Mouse (Mus musculus): ENCODE measurements around the gene C1qtnf9. TPM values are rescaled to one million over a fixed set of nuclear protein-coding genes. Genes with fewer than 3 reads are reported as not detected.

C1qtnf9 gene
- total RNA-seq, 4 experiments from 2014 or later, result 0.19 to 0.37 (median 0.34) TPM; not detected in 1

DNA sequence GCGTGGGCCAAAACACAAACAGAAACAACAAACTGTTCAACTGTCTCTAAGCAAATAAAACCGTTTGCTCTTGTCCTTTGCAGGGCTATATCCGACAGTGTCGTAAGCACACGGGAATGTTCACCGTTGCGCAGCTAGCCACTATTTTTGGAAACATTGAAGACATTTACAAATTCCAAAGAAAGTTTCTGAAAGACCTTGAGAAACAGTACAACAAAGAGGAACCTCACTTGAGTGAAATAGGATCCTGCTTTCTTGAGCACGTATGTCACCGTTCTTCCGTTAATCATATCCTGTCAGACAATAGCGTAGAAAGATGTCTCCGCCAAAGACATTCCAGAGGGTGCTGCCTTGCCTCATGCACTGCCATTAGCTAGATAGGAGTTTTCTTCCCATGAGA lies 18.1 kb upstream of the C1qtnf9 start:
- DNase-seq (ENCODE audit: low spot score in 2 of 2), result no peak

DNA sequence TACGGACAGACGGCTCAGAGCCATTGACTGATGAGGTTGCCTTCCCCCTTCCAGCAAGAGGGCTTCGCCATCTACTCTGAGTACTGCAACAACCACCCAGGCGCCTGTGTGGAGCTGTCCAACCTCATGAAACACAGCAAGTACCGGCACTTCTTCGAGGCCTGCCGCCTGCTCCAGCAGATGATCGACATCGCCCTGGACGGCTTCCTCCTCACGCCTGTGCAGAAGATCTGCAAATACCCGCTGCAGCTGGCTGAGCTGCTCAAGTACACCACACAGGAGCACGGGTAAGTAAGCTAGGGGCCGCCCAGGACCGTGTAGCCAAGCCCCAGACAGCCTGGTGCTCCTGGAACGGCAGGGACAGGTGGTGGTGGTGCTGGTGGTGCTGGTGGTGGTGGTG lies 16.4 kb upstream of the C1qtnf9 start:
- DNase-seq (ENCODE audit: low spot score in 2 of 2), result no peak

DNA sequence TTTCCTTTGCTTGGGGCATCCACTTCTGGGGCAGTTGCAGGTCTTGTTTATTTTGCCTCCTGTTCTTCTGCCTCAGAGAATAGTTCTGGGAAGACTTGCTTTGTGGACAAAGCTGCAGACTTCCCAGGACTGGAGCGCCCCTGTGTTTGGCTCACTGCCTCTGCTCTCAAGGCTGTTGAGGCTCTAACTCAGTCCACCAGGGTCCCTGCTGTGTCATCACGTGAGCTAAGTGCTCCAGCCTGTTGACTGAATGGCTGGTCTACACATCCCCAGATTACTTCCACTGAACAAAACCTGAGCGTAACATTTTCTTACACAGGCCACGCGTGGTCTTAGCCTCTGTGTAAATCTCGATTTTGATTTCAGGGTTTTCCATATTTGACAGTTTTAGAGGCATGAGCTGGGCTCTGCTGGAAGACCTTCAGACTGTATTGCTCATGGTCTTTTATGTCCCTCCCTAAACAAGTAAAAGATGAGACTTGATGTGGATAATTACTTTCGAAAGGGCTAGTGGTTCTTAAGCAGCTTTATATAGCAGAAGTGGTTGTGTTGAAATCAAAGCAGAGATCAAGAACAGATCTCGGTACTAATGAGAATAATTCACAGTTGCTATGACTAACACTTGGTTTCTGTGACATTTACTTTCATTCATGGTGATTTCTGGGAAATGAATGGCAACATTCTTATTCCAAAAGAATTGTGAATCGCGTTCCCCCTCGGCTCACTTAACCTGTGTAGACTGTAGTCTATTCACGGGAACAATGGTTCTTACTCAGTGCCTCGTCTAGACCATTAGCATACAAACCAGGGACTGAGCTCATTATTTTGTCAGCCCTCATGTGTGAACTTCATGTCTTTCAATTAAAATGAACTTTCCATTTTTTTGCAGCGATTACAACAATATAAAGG lies 14.8 kb upstream of the C1qtnf9 start:
- DNase-seq (ENCODE audit: low spot score in 2 of 2), result no peak

DNA sequence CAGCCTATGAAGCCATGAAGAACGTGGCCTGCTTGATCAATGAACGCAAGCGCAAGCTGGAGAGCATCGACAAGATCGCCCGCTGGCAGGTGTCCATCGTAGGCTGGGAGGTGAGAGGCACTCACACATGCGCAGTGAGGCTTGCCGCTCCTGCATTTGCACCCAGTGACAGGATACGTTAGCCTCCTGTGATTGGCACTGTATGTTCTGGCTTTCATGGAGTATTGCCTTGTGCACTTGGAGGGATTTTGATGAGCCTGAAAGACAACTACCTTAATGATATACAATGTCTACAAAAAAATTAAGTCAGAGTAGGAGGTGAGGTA lies 14.2 kb upstream of the C1qtnf9 start:
- DNase-seq (ENCODE audit: low spot score in 2 of 2), result no peak

DNA sequence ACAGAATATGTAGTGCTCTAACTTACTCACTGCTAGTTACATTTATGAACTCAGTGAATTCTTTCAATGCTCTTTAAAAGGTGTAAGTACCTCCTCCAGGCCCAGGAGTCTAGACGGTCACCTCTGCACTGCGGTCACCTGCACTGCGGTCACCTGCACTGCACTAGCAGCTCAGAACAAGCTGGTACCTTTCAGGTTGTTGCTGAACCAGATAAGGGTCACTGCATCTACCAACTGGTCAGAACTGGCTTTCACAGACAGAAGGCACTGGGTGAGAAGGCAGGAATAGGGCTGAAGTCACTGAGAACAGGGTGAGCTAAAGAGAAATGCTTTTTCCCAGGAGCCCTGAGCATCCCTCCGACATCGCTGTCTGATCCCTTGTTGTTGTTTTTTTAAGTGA lies 13.3 kb upstream of the C1qtnf9 start:
- no peak for DNase-seq (ENCODE audit: low spot score in 2 of 2)

DNA sequence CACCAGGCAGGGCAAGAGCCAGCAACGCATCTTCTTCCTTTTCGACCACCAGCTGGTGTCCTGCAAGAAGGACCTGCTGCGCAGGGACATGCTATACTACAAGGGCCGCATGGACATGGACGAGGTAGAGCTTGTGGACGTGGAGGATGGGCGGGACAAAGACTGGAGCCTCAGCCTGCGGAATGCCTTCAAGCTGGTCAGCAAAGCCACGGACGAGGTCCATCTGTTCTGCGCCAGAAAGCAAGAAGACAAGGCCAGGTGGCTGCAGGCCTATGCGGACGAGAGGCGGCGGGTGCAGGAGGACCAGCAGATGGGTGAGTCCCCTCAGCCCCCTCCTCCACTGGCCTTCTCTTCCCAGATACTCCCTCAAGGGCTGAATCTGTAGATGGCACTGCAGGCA lies 11.7 kb upstream of the C1qtnf9 start:
- DNase-seq (ENCODE audit: low spot score in 2 of 2), result no peak

DNA sequence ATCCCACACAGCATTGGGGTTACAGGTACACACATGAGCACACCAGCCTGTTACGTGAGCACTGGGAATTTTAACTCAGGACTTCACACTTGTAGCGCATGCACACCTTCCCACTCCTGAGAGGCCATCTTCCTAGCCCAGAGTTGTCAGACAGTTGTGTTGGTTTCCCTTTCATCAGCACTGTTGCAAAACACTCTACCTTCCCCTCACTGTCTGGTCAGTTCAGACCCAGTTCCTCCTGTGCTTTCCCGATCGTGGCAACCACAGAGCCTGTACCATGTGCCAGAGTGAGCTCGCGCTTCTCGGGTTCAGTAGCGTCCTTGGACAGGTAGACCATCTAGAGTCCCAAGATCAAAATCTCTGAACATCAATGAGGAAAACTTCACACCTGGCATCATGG lies 10.7 kb upstream of the C1qtnf9 start:
- DNase-seq (ENCODE audit: low spot score in 2 of 2), result no peak

DNA sequence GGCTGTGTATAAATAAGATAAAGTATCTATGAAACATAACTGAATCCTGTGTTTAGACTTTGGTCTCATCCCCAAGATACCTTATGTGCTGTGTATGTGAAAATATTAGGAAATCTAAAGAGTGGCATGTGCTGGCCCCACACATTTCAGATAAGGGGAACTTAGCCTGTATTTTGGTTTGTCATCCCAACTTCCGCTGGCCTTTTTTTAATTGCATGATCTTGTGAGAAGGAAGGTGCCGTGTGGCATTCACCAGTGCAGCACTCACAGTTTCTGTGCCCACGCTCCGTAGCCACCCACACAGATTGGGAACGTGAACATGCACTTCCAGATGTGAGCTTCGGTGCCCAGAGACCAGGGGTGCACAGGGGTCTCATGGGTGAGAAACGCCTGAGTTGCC lies 10.2 kb upstream of the C1qtnf9 start:
- DNase-seq (ENCODE audit: low spot score in 2 of 2), result no peak

DNA sequence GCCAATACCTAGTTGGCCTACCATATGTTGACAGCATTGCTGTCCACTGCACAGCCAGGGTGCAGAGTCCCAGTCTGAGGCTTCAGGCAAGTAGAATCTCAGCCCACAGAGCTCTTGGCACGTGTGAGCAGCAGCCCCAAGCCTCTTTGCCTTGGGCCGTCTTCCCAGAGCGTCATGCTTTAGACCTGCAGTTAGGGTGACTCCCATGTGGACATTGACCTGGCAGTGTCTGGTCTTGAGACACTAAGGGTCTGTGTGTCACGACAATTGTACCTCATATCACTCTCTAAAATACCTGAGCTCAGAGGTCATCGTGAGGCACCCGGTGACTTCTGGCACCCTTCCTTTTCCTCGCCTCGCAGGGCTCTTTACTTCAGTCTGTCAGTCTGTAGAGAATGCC lies 8.8 kb upstream of the C1qtnf9 start:
- no peak for DNase-seq (ENCODE audit: low spot score in 2 of 2)

DNA sequence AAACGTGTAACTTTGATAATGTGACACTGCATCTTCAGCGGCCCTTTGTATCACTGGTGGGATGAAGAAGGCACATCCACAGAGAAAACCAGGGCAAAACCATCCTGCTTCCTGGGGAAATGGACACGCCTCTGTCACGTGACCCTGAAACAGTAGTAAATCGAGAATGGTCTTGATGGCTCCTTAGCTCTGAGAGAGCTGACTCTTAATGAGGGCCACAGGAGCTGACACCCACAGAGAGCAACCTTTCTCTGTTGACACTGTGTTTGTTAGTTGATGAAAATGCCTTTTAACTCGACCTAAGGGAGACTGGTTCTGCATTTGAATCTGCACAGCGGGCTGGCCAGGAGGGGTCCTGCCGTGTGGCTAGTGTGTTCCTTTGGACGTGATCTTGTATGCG lies 6.1 kb upstream of the C1qtnf9 start:
- DNase-seq (ENCODE audit: low spot score in 2 of 2), result no peak

DNA sequence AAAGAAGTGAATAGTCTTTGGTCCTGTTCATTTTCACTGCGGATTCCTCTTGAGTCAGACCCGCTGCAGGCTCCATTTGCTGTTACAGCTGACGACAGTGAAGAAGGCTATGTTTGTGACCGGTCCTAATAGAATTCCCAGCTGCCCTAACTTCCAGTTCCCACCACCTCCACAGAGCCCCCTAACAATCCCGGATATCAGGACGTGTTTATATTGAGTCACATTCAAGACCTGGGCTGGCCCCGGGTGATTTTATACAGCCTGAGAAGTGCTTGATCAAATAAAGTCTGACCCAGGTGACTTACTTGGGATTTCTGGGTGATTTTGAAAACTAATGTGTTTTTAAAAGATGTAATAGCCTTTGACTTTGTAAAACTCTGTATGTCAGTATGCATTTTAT lies 5.2 kb upstream of the C1qtnf9 start:
- DNase-seq (ENCODE audit: low spot score in 2 of 2), result no peak

DNA sequence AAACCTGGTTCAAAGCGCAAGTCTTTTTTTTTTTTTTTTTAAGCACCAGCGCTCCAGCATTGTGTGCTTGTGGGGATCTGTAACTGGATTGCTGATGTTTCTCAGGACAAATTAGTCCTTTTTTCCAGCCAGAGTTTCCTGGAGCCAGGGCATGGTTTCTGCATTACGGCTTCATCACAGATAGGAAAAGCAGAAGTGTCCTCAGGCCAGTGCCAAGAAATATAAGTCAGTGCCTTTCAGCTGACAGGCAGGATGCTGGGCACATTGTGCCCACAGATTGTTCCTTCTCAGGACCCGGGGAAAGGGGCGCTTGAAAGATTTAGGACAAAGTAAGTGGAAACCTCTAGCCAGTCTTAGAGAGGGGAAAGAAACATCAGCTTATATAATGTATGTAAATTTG lies 4.2 kb upstream of the C1qtnf9 start:
- DNase-seq (ENCODE audit: low spot score in 2 of 2), result no peak

DNA sequence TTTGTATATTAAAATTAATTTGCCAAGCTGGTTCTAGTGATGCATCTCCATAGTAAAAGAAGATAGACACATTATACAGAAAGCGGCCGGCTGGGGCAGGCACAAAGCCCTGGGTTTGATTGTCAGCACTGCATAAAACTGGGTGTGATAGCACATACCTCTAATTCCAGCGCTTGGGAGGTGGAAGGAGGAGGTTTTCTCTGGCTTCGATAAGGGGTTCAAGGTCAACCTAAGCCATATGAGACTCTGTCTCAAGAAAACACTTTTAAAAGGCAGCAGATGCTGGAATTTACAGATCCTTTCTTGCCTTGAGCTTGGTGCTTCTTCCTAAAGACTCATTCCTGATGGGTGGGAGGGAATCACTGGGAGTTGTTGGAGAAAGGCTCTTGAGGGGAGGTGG lies 3.4 kb upstream of the C1qtnf9 start:
- no peak for DNase-seq (ENCODE audit: low spot score in 2 of 2)

DNA sequence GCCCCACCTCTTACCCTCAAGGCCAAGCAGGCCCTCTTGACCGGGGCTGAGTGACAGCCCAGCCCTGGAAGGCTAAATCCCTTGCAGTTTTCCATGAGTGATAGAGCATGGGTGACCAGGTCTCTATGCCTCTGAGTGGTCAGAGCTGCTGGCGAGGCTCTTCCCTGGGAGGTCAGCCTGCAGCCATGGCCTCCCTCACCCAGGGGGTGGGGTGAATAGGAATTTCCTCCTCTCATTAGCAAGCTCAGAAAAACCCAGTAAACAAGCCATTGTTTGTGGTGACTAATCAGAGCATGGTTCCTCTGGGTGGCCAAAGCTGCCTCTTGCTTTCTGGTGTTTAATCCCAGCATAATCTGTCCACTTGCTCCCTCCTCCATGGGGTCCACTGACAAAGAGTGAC lies 2.9 kb upstream of the C1qtnf9 start:
- DNase-seq (ENCODE audit: low spot score in 2 of 2), result no peak

DNA sequence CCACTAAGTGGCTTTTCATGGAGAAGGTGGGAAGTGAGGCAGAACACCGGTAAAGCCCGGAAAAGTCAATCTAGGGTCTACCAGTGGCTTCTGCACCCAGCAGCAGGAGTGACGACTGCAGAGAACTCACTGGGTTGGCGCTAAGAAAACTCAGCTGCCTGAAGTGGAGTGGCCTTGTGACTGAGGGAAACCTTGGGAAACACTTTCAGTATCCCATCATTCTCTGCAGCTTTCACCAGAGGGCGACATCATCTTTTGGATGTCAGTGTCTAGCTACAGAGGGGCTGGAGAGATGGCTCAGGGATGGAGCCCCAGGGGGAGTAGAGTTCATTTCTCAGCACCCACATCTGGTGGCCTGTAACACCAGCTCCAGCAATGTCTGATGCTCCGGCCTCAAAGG lies 1.4 kb downstream of the C1qtnf9 start:
- no peak for DNase-seq (ENCODE audit: low spot score in 2 of 2)

DNA sequence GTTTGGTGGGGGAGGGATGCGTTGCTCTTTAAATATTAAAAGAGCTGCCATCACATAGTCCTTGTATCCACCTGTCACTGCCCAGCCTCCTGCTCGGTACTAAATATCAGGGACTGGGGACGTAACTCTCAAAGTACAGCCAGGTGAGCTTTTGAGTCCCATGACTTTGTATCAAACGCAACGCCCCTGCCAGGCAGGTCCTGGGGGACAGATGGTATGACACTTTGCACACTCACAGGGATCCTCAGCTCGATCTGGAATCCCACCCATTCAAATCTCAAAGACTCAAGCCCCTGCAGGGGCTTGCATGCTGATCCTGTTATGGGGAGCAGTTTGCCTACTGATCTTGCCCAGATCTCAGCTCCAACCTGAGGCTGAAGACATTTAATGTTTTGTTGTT lies 2.7 kb downstream of the C1qtnf9 start:
- no peak for DNase-seq (ENCODE audit: low spot score in 2 of 2)

DNA sequence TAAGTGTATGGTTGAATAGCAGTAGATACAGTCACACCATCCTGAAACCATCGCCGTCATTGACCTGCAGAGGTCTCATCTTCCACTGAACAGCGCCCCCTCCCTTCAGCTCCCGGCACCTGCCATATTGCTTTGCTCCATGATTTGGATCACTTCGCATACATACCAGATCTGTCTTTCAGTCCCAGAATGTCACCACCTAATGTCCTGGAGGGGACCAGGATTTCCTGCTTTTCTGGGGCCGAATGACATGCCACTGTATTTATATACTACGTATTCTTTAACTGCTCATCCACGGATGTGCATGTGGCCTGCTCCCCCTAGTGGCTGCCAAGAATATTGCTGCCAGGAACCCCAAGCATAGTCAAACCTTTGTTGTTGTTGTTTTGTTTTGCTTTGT lies 3.1 kb downstream of the C1qtnf9 start:
- peak; percentile 37 to 77 for DNase-seq (ENCODE audit: low spot score in 2 of 2)

DNA sequence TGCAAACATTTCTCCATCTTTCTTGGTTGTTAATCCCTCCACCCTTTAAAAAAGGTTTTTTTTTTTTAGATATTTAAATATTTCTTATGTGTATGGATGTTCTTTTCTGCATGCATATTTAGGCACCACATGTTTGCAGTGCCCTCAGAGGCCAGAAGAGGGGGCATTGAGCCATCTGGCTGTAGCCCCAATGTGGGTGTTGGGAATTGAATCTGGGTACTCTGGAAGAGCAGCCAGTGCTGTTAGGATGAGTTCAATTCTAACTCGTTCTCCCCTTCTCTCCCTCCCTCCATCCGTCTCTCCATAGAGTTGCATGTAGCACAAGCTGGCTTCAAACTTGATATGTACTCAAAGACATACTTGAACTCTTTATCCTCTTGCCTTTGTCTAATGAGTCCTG lies 5.5 kb downstream of the C1qtnf9 start:
- no peak for DNase-seq (ENCODE audit: low spot score in 2 of 2)

DNA sequence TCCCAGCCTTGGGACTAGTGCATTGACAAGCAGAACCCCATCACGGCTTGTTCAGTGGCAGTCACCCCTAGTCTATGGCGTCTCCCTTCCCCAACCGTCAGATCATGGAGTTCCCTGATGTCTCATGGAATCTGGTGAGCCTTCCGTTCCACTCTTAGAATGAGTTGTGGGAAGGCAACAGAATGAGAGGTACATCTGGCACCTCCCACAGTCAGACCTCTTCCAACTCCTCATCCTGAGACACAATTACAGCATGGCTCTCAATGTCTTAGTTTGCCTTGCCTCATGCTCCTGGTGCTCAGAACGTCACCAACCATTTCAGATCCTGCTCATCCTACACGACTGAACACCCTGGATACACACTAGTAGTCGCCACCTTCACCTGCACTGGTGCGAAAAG lies 8.6 kb downstream of the C1qtnf9 start:
- no peak for DNase-seq (ENCODE audit: low spot score in 2 of 2)

DNA sequence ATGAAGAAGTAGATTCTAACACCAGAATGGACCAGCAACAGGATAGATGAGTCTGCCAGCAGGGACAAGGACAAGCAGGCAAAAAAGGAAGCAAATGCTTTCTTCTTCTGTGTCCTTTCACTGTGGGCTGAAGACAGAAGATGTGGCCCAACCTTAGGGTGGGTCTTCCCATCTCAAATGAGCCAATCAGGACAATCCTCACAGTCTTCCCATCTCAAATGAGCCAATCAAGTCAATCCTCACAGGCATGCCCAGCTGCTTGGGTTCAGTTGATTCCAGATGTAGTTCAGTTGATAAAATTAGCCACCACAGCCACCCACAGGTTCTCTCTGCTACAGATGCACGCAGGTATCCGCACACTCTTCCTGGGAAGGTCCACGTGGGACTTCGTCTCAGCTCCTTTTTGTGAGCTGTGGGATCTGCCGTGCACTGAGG lies 9.6 kb downstream of the C1qtnf9 start:
- no peak for DNase-seq (ENCODE audit: low spot score in 2 of 2)

DNA sequence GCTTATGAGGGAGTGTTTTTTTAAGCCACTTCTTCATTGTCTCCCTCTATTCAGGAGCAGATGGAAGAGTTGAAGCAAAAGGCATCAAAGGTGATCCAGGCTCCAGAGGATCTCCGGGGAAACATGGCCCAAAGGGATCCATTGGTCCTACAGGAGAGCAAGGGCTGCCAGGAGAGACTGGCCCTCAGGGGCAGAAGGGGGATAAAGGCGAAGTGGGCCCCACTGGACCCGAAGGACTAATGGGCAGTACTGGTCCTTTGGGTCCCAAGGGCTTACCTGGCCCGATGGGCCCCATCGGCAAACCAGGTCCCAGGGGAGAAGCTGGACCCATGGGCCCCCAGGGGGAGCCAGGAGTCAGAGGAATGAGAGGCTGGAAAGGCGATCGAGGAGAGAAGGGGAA lies 11.3 kb downstream of the C1qtnf9 start:
- DNase-seq (ENCODE audit: low spot score in 2 of 2), result no peak

DNA sequence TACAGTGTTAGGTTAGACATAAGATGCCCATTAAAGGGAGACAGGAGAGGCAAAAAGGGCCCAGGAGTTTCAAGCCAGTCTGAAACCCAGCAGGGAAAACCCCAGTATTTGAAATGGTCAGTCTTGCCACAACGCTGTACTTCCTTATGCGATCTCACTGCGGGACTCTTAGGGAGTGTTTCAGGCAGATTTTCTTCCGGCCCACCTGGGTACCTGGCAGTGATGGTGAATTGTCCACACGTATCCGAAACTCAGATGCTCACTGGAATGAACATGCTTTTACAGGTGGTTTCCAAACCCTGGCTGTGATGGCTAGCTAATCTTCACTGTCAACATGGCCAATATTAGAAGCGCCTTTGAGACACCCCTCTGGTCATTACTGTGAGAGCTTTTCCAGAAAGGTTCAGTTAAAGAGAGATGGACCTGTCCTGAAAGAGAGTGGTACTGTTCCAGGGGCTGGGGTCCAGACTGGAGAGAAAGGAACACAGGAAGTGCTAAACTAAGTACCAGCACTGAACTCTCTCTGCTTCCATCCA lies 14.3 kb downstream of the C1qtnf9 start:
- no peak for DNase-seq (ENCODE audit: low spot score in 2 of 2)

DNA sequence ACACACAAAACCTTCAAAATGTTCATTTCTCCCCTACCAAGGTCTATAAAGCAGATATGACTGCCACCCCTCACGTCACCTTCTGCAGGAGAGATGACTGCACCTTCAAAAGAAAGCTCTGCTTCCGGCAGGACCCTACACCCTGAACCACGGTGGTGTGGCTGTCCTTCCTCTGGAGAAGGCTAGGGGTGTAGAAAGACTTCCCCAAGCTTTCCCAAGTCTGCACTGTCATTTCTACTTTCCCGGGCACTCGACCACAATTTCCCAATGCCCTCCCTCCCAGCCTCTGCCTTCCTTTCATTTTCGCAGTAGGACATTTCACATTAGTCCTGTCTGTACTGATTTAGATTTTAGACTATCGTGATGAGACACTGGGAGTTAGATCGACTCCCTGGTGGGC lies 15.3 kb downstream of the C1qtnf9 start:
- DNase-seq (ENCODE audit: low spot score in 2 of 2), result no peak
